Mouse (Mus musculus) left cerebral cortex, adult 18-20 months (tissue): ENCODE data around the gene Gm21974. TPM values are rescaled to one million over a fixed set of nuclear protein-coding genes. Genes with fewer than 3 reads are reported as not detected.
"Not testable (repeated sequence)": the region's sequence is repeated elsewhere in the genome, so short reads cannot be mapped to it uniquely, and the experiment has no call there.

Experiments
- DNase-seq, 2 experiments: peaks; one replicate each; pipeline ENCODE4 v3.0.0; 2021 to 2022; ENCODE audit warnings: low spot score in 2 of 2, mixed read lengths in 1 of 2
- total RNA-seq, 2 experiments: library from RNA; stranded (reverse); gene quantifications; 2 replicates each; pipeline ENCODE4 v1.2.3; 2021

Gm21974 gene
- total RNA-seq, 2 experiments from 2014 or later, result not detected

DNA sequence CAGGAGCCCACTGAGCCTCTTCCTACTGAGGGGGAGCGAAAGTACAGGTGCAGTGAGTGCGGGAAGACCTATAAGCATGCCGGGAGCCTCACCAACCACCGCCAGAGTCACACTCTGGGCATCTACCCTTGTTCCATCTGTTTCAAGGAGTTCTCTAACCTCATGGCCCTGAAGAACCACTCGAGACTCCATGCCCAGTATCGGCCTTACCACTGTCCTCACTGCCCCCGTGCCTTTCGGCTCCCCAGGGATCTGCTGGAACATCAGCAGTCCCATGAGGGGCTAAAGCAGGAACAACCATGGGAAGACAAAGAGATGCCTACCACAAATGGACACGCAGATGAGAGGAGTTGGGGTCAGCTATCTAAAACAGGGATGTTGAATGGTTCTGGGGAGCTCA is 16.0 kb downstream of the Gm21974 start:
- DNase-seq, result no peak

DNA sequence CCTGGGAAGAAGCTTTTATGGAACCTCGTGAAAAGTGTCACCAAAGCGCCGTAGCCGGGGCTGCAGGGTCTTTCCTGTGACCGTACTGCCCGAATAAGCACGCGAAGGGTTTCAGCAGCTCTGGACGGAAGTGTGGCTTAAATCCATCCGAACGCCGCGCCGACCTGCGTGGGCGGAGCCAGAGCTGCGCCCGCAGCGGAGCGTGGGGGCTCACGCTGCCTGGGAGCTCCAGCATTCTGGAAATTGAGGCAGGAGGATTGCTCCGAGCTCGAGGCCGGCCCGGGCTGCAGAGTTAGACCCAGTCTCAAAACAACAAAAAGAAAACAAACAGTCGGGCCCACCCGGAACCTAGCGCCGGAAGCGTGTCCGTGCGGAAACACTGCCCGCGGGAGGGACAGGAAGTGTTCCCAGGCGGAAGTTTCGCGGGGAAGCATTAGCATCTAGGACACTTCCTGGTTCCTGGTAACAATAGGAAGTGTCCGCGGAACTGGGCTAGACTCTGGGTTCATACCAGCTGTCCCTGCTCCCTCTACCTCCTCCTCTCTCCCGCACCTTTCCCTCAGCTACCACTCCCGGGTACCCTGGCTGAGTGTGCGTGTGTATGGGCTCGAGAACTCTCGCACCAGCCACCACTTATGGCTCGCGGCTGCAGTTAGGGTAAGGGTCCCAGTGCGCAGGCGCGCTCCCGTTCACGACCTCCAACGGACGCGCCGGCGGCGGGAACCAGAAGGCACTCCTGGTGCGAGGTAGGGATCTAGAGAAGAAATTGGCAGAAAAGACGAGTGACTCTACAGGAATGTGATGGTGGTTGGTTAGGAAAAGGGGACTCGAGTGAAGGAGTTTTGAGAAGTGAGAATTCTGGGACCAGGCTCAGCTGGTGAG is 18.5 kb downstream of the Gm21974 start, which contains the start of gene Zfp668:
Gene Zfp668, minus strand, starts transcription at position 362 of the 882 bp plus-strand sequence.
- peak; percentile 88 to 92 for DNase-seq

DNA sequence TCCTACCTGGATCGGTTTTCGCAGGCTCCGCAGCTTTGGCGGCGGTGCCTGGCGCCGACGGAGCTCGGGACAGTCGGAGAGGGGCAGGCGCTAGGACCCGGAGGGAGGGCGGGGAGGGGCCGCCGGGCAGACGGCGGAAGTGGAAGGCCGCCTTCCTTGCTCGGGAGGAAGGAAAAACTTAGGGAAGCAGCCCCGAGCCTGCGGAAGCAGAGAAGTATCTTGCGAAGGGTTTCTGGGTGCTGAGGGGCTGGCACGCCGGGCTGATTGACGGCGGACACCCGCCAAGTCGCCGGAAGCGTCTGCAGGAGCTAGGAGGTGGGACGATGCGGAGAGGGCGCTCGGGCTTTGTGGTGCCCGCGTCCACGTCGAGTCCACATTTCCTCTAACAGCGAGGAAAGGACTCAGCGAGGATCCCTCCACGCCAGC is 19.2 kb downstream of the Gm21974 start, which contains the start of gene Zfp646:
Gene Zfp646, plus strand, starts transcription at position 181 of the 426 bp plus-strand sequence.
- peak; percentile 65 to 73 for DNase-seq

DNA sequence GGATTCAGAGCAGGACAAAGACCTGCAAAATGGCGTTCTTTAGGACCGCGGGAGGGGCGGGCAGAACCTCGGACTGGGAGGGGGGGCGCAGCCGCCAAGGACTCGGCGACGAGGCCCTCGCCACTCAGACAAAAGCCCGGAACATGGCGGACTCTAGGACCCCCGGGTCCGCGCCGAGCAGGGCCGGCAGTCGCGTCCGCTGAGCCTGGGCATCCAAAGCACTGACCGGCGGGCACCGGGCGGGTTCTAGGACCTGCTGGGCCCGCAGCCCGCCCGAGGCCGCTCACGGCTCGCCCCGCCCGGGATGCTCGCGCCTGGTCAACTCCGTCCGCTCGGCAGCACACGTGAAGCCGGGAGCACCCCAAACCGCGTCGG is 19.6 kb downstream of the Gm21974 start:
- DNase-seq, result peak; percentile 95 to 96

DNA sequence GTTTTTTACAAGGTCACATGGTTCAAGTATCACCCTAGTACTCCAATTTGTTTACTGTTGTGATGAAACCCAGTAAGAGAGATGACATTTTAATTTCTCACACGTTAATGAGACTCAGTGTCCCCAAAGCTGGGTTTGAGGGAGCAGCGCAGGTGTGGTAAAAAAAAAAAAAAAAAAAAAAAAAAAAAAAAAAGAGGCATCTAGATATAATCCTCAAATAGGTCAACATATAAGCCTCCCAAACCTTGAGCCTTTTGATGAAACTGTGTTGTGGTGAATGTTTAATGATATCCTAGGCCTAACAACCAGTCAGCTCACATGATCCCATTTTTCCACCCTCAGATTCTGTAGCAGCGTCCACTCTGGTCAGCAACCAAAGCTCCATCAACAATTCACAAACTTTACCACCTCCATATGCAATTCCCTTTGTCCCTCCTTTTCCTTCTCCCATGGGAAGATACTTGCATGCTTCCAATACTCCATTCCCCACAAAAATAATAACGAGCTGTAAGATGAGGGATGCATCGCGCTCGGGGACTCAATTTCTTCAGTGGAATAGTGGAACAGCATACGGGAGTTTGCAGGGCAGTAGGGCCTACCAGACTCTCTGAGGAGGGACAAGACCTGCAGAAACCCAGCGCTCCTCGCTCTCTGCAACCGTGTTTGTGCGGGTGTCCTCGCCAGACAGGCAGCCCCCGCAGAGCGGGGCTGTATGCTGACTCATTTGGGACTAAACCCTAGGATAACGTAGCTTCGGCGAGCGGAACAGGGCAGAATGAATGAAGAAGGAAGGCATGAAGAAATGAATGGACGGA is 20.2 kb downstream of the Gm21974 start:
- DNase-seq, result no peak

DNA sequence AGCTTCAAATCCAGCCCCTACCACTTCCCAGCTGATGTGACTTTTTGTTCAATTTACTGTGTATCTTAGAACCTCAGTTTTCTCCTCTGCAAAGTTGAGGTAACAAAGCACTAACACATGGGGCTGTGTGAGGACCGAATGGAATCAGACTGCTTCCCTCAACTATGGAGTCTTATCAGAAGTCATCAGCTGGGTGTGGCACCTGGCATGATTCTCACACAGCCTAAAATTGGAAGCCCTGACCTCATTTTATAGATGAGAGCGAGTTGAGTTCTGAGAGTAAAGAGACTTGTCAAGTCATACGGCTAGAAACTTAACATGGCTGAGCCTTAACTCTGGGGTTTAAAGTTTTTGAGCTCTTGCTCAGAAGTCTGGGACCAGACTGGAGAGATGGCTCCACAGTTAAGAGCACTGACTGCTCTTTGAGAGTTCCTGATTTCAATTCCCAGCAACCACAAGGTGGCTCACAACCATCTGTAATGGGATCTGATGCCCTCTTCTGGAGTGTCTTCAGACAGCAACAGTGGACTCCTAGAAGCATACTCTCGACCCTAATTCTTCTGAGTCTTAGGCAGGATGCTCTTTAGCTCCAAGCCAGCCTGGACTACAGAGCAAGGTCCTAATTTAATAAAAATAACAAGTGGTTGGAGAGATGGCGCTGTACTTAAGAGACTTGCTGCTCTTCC is 25.0 kb downstream of the Gm21974 start:
- DNase-seq, result no peak

DNA sequence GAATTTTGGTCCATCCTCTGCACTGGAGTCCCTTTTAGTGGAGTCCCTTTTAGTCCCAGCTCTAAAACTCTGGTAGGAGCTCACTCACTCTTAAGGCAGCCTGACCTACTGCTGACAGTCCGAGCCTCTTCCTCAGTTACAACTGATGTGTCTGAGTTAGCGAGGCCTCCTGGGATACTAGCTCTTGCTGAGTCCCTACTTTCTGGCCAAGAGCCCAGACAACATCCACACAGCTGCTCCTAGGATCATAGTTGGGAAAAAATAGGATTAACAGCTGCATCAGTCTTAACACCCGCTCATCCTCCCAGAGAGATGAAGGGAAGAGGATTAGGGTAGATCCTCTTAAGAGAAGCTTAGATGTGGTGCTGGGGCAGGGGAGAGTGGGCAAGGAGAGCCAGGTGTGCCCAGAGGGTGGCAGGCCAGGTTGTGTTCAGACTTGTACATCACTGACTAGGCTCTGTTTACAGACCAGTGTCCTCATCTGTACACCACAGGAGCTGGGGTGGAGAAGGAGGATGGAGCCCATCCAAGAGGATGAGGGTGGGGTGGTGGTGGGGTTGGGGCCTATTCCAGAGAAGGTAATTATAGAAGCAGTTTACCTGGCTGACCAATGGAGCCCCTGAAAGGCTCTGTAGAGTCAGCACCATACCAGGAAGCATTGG is 26.0 kb downstream of the Gm21974 start:
- peak; percentile 21 to 40 for DNase-seq

DNA sequence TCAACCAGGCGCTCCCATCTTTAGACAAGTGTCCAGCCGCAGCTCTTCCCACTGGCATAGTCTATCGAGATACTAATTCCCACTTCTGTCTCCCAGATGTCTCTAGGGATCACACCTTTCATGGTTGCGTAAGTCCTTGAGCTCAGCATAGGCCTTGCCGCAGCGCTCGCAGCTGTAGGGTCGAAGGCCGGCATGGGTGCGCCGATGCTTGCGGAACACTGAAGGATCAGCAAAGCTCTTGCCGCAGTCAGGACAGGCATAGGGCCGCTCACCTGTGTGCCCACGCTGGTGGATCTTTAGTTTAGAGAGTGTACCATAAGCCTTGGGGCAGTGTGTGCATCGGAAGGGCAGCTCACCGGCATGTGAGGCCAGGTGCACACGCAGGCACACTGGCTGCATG is 27.6 kb downstream of the Gm21974 start:
- no peak for DNase-seq

DNA sequence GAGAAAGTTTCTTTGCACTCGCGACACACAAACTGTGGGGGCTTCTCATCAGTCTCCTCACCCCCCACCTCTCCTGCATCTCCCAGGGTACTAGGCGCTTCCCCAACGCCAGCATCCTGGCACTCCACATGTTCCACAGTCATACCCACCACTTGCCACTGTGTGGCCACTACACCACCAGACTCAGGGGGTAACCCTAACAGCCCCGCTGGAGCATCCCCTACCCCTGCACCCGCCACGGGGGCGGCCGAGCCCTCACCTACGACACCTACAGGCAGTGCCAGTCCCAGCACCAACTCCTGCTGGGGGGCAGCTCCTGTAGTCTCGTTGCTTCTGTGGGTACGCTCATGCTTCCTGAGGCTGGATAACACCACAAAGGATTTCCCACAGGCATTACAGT is 28.8 kb downstream of the Gm21974 start:
- DNase-seq, result no peak

DNA sequence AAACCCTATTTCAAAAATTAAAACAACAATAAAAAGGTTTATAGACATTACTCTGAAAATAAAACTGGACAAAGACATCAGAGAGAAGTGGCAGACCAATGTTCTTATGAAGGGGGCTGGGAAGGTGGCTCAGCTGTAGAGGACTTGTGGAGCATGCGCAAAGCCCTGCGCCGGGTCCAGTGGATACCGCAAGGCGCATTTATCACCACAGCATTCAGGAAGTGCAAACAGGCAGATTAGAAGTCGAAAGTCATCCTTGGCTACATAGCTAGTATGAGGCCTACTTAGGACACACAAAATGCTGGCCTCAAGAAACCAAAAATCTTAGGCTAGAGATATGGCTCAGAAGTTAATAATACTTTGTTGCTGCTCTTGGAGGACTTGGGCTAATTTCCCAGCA is 37.0 kb downstream of the Gm21974 start:
- no peak for DNase-seq

DNA sequence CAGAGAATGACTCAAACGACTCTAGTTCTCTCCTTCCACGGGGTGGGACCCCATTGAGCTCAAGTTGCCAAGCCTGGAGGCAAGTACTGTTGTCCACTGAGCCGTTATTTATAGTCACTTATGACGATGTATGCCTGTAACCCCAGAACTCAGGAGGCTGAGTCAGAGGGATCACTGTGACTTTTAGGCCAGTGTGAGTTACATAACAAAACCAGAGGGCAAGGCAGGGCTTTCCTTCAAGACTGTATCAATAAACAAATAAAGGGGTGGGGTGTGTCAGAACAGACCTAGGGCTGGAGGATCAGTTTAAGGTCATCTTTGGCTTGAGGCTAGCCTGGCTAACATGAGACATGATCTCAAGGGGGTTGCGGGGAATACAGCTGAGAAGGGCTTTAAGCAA is 44.3 kb downstream of the Gm21974 start:
- no peak for DNase-seq

DNA sequence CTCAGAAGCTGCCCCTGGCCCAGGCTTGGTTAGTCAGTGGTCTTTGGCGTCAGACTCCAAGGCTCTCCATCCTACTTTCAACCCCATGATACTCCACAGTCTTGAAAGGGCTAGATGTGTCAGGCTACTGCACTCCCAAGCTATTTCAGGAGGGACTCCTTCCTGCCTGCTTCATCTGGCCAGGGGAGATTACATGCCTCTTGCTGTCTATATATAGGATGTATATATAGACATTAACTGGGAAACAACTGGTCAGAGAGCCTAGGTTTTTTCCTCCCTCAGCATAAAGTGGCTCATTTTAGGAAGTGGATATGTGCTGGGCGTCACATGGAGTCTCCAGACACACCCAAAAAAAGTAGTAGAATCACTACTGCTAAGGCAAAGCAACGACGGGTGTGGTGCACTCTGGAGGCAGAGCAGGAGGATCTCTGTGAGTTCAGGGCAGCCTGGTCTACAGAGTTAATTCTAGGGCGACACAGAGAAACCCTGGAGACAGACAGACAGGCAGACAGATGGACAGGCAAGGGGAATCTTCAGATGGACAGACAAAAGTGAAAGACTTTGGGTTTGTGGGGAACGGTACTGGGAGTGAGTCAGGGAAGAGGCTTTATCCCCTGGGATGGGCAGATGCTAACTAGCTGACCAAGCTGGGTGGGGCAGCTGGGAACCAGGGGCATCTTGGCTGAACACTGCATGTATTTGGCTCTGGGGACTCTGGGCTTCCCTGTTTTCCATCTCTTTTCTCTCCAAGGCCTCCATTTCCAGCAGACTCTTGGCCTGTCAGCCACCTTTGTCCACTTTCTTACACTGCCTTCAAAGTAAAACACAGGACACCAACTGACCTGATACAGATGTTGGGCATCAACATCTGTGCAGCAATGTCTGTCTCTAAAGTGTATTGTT is 45.0 kb downstream of the Gm21974 start:
- no peak for DNase-seq

DNA sequence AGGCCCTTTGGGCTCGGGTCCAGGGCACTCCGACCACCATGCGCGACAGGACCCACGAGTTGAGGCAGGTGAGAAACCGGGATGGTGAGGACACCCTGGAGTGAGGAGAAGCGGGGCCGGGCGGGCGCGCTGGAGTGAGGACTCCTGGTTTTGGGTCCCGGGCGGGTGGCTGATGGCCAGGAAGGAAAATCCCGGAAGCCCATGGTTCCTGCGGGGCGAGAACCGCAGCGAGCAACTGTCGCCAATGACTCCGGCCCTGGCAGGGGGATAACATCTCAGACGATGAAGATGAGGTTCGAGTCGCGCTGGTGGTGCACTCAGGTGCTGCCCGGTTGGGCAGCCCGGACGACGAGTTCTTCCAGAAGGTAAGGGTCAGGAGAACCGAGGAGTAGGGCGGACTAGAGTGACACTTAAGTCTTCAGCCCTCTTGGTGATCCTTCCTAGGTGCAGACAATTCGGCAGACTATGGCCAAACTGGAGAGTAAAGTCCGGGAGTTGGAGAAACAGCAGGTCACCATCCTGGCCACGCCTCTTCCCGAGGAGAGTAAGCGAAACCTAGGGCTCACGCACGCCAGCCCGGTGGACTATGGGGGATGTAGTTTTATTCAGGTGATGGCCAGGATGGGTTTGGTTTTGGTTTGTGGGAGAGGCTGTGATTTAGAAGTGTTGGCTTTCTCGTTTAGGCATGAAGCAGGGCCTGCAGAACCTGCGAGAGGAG is 53.1 kb downstream of the Gm21974 start:
- DNase-seq, result peak; percentile 76 to 85

DNA sequence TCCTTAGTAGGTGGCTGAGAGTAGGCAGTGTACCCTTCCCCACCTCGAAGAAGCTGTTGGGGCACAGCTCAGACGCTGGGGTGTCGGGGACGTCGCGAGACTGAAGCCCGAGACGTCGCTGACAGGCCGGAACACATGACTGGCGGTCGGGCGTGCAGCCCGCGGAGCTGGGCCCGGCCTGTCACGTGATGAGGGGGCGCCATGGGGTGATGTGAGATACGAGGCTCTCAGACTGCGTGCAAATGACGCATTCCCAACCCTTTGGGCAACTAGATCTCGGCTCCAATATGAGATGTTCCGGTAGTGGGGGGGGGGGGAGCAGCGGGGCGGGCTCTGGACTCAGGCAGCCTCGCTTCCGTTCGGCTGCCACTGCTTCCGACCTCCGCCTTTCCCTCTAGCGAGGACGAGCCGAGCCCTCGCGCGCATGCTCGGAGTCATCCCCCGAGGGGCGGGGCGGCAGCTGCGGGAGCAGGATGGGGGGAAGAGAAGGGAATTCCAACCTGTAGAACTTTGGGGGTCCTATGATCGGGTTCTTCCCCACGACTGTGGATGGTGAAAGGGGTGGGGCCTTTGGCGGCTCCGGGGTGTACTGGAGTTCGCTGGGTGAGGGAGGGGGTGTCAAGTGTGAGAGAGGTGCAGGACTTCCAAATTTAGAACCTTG is 53.8 kb downstream of the Gm21974 start:
- DNase-seq, result peak; percentile 96 to 97

DNA sequence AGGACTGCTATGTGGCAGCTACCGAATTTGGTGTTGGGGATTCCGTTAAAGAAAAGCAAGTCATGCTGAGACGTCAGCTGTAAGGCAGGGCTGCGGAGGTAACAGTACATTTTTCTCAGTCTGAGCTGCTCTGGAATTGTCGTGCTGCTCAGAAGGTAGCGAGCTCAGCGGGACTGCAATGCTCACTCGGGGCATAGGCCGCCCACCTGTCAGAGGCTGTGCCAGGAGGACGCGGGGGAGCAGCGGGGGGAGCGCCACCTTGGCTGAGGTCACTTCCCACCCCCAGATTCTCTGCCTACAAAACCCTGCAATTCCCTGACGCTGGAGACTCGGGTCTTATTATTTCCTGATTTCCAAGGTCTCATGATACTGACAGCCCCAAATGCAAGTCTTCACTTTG is 54.4 kb downstream of the Gm21974 start:
- peak; percentile 69 to 79 for DNase-seq

DNA sequence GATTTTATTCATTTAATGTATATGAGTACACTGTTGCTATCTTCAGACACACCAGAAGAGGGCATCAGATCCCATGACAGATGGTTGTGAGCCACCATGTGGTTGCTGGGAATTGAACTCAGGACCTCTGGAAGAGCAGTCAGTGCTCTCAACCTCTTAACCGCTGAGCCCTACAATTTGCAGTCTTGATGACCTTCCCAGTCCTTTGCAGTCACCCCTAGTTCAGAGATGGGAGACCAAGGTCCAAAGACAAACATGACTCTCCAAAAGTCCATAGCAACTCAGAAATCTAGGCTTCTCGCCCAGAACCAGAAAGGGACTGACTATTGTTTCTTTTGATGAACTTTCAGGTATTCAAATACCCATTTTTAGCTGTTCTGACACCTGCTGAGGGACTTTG is 55.2 kb downstream of the Gm21974 start:
- not testable (repeated sequence) for DNase-seq

DNA sequence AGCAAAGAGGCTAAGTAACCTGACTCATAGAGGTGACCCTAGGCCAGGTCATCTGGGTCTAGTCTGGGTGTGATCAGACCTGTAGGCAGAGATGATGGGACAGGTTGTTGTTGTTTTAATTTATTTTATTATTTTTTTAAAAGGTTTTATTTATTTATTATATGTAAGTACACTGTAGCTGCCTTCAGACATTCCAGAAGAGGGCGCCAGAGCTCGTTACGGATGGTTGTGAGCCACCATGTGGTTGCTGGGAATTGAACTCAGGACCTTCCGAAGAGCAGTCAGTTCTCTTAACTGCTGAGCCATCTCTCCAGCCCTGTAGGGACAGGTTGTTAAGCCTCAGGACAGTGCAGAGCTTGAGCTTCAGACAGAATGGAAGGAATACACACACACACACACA is 57.4 kb downstream of the Gm21974 start:
- not testable (repeated sequence) for DNase-seq

DNA sequence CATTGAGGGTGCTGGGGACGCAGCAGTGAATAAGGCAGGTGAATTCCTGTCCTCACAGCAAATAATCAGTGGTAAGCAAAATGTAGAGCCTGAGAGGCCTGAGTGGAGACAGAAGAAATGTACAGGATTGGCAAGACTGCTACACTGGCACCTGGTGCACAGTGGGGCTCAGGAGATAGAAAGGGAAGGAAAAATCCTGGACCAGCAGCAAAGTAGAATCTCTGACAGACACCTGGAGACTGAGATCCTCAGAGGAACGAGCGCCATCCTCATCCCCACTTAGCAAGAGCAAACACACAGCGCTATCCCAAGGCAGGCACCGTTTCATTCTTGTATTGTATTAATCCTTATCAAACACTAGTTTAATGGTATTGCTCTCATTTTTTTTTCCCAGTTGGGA is 57.8 kb downstream of the Gm21974 start:
- no peak for DNase-seq
